Mouse (Mus musculus) liver, embryonic 11.5 days (tissue): ENCODE data around the gene Ttf2. TPM values are rescaled to one million over a fixed set of nuclear protein-coding genes. Genes with fewer than 3 reads are reported as not detected.
A peak's percentile ranks its signal among the peaks of the same experiment; 100 is the strongest.

Source experiments
- ATAC-seq: fragments of 200-750 bp; cut with Nextera tagmentation; replicated peaks from 2 replicates; pipeline ENCODE4 v1.8.0; 2017; ENCODE audit warnings: moderate number of reproducible peaks, mild to moderate bottlenecking, moderate TSS enrichment, moderate library complexity; ENCODE audit not compliant: low FRiP score
- DNase-seq: peaks from one replicate; pipeline ENCODE4 v3.0.0-alpha.2; 2017; ENCODE audit warnings: low spot score
- H3K27ac ChIP-seq: fragments of 300-500 bp; sonication (generic); 2 replicates; pipeline ENCODE4 v1.5.1; 2014; ENCODE audit warnings: mild to moderate bottlenecking, low read depth, low read length, control low read depth
- H3K27me3 ChIP-seq: fragments of 300-500 bp; sonication (generic); replicated peaks from 2 replicates; pipeline ENCODE4 v1.6.1; 2014; ENCODE audit warnings: low read length, mixed read lengths; ENCODE audit not compliant: control insufficient read depth, insufficient read depth
- H3K36me3 ChIP-seq: fragments of 300-500 bp; sonication (generic); 2 replicates; pipeline ENCODE4 v1.6.1; 2014; ENCODE audit warnings: mild to moderate bottlenecking, low read length, moderate library complexity, mixed read lengths; ENCODE audit not compliant: control insufficient read depth, insufficient read depth
- H3K4me1 ChIP-seq: fragments of 300-500 bp; sonication (generic); replicated peaks from 2 replicates; pipeline ENCODE4 v1.6.1; 2014; ENCODE audit warnings: low read length, mixed read lengths; ENCODE audit not compliant: control insufficient read depth, insufficient read depth
- H3K4me2 ChIP-seq: fragments of 300-500 bp; sonication (generic); 2 replicates; pipeline ENCODE4 v1.6.1; 2014; ENCODE audit warnings: mild to moderate bottlenecking, control low read depth, moderate library complexity
- H3K4me3 ChIP-seq: fragments of 300-500 bp; sonication (generic); 2 replicates; pipeline ENCODE4 v1.5.1; 2014; ENCODE audit warnings: low read depth, low read length, control low read depth
- H3K9ac ChIP-seq: fragments of 300-500 bp; sonication (generic); 2 replicates; pipeline ENCODE4 v1.6.1; 2014; ENCODE audit warnings: low read depth, low read length, control low read depth
- H3K9me3 ChIP-seq: fragments of 300-500 bp; sonication (generic); 2 replicates; pipeline ENCODE4 v1.6.1; 2016; ENCODE audit warnings: low read length, inconsistent platforms, mixed read lengths; ENCODE audit not compliant: control insufficient read depth
- WGBS: fragments of 180-500 bp; shearing (Covaris S2); extraction: QIAGEN DNeasy Blood & Tissue Kit; methylation state at CpG from one replicate; pipeline ENCODE4 v1.1.7; 2014; 5-methylcytosine and 5-hydroxymethylcytosine counted together
- polyA plus RNA-seq: library from polyadenylated mRNA; unstranded; fragments of >200 nt; fragmentation: Nextera tagmentation; extraction: Ambion mirVana; gene quantifications from 2 replicates; pipeline ENCODE4 v1.2.1, GENCODE M21; 2014

Gene Ttf2
- 22.3 and 23.2 TPM in 2 replicates for polyA plus RNA-seq

DNA sequence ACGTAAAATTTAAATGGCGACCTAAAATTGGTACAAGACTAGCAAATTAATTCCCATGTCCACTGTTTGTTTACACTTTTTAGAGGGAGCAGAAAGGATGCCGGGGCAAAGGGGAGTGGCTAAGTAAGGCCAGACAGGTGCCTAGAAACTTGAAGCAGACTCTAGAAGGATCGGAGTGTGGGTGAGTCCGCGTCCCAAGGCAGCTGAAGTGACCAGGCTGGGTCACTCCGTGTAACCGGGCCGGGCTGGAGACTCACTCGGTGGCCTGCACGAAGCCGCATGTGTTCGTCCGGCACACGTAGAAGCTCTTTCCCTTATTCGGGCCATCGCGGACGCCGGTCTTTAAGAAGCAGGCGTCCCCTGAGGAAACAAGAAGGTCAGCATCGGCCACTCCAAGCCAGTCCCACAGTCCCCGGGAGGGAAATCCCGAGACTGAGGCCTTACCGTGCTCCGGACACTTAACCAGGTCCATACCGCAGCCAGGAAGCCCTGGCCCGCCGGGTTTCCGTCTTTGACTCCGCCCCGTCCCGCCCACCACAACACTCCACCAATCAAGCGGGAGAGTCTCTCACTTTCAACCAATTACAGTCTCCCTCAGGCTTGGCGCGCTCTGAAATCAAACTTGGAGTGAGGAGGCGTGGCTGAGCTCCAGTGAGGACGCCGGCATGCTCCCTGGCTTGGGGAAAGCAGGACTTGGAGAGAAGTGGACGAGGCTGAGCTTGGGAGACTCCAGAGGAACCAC, at the start of gene Ttf2:
Gene Ttf2, minus strand, starts transcription at position 488 of the 742 bp plus-strand sequence.
- no peak within 1 kb of the TSS; the same call in 1 of the 2 replicates for H3K27ac ChIP-seq
- H3K9me3 ChIP-seq: no peaks in the 10 kb centered on the region
- peaks cover 3% of the 10 kb centered on the region; the same call in 1 of the 2 replicates for H3K36me3 ChIP-seq
- ATAC-seq (peak; percentile 98), DNase-seq (peak; percentile 93)
- H3K9ac ChIP-seq: peak within 1 kb of the TSS; percentile 85
- no peaks in the 10 kb centered on the region for H3K27me3 ChIP-seq
- peak within 1 kb of the TSS; percentile 74 for H3K4me2 ChIP-seq
- H3K4me1 ChIP-seq: 0 out of 2 replicates have a peak, but pooled peaks cover 2% of the 10 kb centered on the region
- peak within 1 kb of the TSS; percentile 81 for H3K4me3 ChIP-seq
- WGBS: under 1% methylated on average over 40 of the region's 40 CpGs

GRCm38 (mm10) chr3:101018494-101018893, 49.0 kb upstream of the Ttf2 start:
- Histone ChIP-seq H3K36me3 (no peaks in the 10 kb centered on the region), H3K9ac (no peak overlapping the region), H3K4me2 (no peak overlapping the region), H3K27ac (no peak overlapping the region), H3K4me1 (no peaks in the 10 kb centered on the region), H3K9me3 (no peaks in the 10 kb centered on the region), H3K4me3 (no peak overlapping the region), H3K27me3 (no peaks in the 10 kb centered on the region)
- DNase-seq: no peak
- ATAC-seq: no peak
- WGBS: 74% methylated on average over 6 of the region's 6 CpGs

- H3K4me1 ChIP-seq: no peaks in the 10 kb centered on the region
- no peak overlapping the region for H3K4me2 ChIP-seq
- no peak for ATAC-seq
- DNase-seq: no peak
- no peak overlapping the region for H3K4me3 ChIP-seq
- no peaks in the 10 kb centered on the region for H3K36me3 ChIP-seq
- H3K9me3 ChIP-seq: no peaks in the 10 kb centered on the region
- no peak overlapping the region for H3K27ac ChIP-seq
- H3K9ac ChIP-seq: no peak overlapping the region
- 79% methylated on average over 7 of the region's 7 CpGs for WGBS
- H3K27me3 ChIP-seq: no peaks in the 10 kb centered on the region
These were observed 46.6 kb upstream of the Ttf2 start for GRCm38 (mm10) chr3:101016050-101016449.

DNA sequence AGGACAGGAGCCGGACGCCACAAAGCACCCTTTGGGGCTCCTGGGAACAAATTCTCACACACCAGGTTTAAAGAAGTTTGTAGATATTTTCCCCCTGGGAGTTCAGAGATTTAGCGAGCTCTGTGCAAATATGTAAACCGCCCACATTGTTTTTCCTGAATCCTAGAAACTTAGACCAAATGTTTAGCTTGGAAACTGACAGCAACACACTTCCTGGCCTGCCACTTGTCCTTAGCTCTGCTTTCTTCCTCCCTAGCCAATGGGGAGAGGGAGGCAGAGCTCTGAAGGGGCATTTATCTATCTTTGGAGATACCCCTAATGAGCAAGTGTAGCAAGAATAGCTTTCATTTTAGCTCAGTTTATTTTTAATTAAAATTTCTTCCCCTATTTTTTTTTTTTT, 45.8 kb upstream of the Ttf2 start:
- no peak for ATAC-seq
- Histone ChIP-seq H3K9ac (no peak overlapping the region), H3K4me2 (no peak overlapping the region), H3K27me3 (no peaks in the 10 kb centered on the region), H3K4me1 (no peaks in the 10 kb centered on the region), H3K36me3 (no peaks in the 10 kb centered on the region), H3K4me3 (no peak overlapping the region), H3K27ac (no peak overlapping the region), H3K9me3 (no peaks in the 10 kb centered on the region)
- no peak for DNase-seq
- WGBS: 64% methylated on average over 4 of the region's 4 CpGs

- H3K4me2 ChIP-seq: no peak overlapping the region
- DNase-seq: no peak
- 62% methylated on average over 3 of the region's 3 CpGs for WGBS
These were observed 44.1 kb upstream of the Ttf2 start for GRCm38 (mm10) chr3:101013536-101013935.

GRCm38 (mm10) chr3:101013005-101013404, 43.5 kb upstream of the Ttf2 start:
- ATAC-seq (no peak), DNase-seq (no peak)
- Histone ChIP-seq H3K27ac (no peak overlapping the region), H3K27me3 (no peaks in the 10 kb centered on the region), H3K4me3 (no peak overlapping the region), H3K4me1 (no peaks in the 10 kb centered on the region), H3K36me3 (no peaks in the 10 kb centered on the region), H3K9ac (no peak overlapping the region), H3K9me3 (no peaks in the 10 kb centered on the region), H3K4me2 (no peak overlapping the region)
- 88% methylated on average over 10 of the region's 10 CpGs for WGBS

More at GRCm38 (mm10) chr3:101013536-101013935, 44.1 kb upstream of the Ttf2 start:
- Histone ChIP-seq H3K27me3 (no peaks in the 10 kb centered on the region), H3K36me3 (no peaks in the 10 kb centered on the region), H3K4me1 (no peaks in the 10 kb centered on the region), H3K9ac (no peak overlapping the region), H3K9me3 (no peaks in the 10 kb centered on the region), H3K27ac (no peak overlapping the region), H3K4me3 (no peak overlapping the region)
- ATAC-seq: no peak

- Histone ChIP-seq H3K4me1 (no peaks in the 10 kb centered on the region), H3K4me2 (no peak overlapping the region), H3K27me3 (no peaks in the 10 kb centered on the region), H3K27ac (no peak overlapping the region), H3K4me3 (no peak overlapping the region), H3K36me3 (no peaks in the 10 kb centered on the region), H3K9ac (no peak overlapping the region), H3K9me3 (no peaks in the 10 kb centered on the region)
- 84% methylated on average over 8 of the region's 8 CpGs for WGBS
- DNase-seq (no peak), ATAC-seq (no peak)
These were observed 43.1 kb upstream of the Ttf2 start for GRCm38 (mm10) chr3:101012597-101012996.

GRCm38 (mm10) chr3:101012131-101012571, 42.7 kb upstream of the Ttf2 start:
- whole genome bisulfite sequencing: 62% methylated on average over 10 of the region's 10 CpGs
- Histone ChIP-seq H3K9me3 (no peaks in the 10 kb centered on the region), H3K27ac (no peak overlapping the region), H3K27me3 (no peaks in the 10 kb centered on the region), H3K4me2 (no peak overlapping the region), H3K9ac (no peak overlapping the region), H3K36me3 (no peaks in the 10 kb centered on the region), H3K4me1 (no peaks in the 10 kb centered on the region), H3K4me3 (no peak overlapping the region)
- ATAC-seq (no peak), DNase-seq (no peak)

DNA sequence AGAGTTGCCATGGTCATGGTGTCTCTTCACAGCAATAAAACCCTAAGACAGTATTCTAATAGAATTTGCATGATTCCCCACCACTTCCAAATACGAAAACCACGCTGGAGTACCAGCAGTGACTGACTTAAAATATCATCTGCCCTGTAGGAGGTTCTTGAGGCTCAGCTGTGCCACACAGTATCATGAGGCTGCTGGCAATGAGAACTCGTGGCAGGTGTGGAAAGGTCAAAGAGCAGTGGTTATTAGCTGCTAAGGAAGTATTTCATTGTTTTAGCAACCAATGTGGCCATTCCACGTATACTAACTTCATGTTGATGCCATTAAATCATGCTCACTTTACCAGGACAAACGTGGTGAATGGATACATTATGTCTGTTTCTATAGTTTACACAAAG, 41.7 kb upstream of the Ttf2 start:
- no peak overlapping the region for H3K4me3 ChIP-seq
- H3K4me1 ChIP-seq: no peaks in the 10 kb centered on the region
- H3K4me2 ChIP-seq: no peak overlapping the region
- no peak overlapping the region for H3K27ac ChIP-seq
- H3K9me3 ChIP-seq: no peaks in the 10 kb centered on the region
- no peak for ATAC-seq
- H3K9ac ChIP-seq: no peak overlapping the region
- WGBS: 71% methylated on average over 5 of the region's 5 CpGs
- no peak for DNase-seq
- H3K36me3 ChIP-seq: no peaks in the 10 kb centered on the region
- H3K27me3 ChIP-seq: no peaks in the 10 kb centered on the region
